Mouse (Mus musculus) heart, adult 2 months (tissue): Measurements from ENCODE around the gene Dnajc30. TPM values are rescaled to one million over a fixed set of nuclear protein-coding genes. Genes with fewer than 3 reads are reported as not detected.

Source experiments
- DNase-seq, 2 experiments: peaks; one replicate each; pipeline ENCODE4 v3.0.0; 2021
- H3K27ac ChIP-seq: fragments of 200-600 bp; 2 replicates; pipeline ENCODE4 v1.8.1; 2022
- H3K27me3 ChIP-seq: fragments of 200-500 bp; 2 replicates; pipeline ENCODE4 v1.6.1; 2012; ENCODE audit warnings: mild to moderate bottlenecking, low read length, inconsistent platforms, mixed read lengths; ENCODE audit not compliant: control insufficient read depth, insufficient read depth
- H3K36me3 ChIP-seq: fragments of 200-500 bp; 2 replicates; pipeline ENCODE4 v1.6.1; 2012; ENCODE audit warnings: low read length, inconsistent platforms; ENCODE audit not compliant: control insufficient read depth, insufficient read depth
- H3K4me1 ChIP-seq: fragments of 200-500 bp; 2 replicates; pipeline ENCODE4 v1.6.1; 2011; ENCODE audit warnings: low read length; ENCODE audit not compliant: control insufficient read depth, insufficient read depth
- H3K4me3 ChIP-seq: fragments of 200-600 bp; 2 replicates; pipeline ENCODE4 v1.8.1; 2022
- H3K79me2 ChIP-seq: fragments of 200-500 bp; replicated peaks from 2 replicates; pipeline ENCODE4 v1.6.1; 2012; ENCODE audit warnings: mild to moderate bottlenecking, inconsistent platforms, low read length, moderate library complexity, mixed read lengths; ENCODE audit not compliant: control insufficient read depth, insufficient read depth
- H3K9ac ChIP-seq: fragments of 200-500 bp; 2 replicates; pipeline ENCODE4 v1.6.1; 2012; ENCODE audit warnings: low read depth, mild to moderate bottlenecking, control low read depth, inconsistent platforms, low read length, mixed read lengths
- CTCF ChIP-seq: fragments of 200-600 bp; IDR thresholded peaks from 2 replicates; pipeline ENCODE4 v1.8.1; 2022; ENCODE audit warnings: antibody characterized with exemption, mild to moderate bottlenecking, moderate library complexity
- EP300 ChIP-seq: fragments of 200-500 bp; IDR thresholded peaks from 2 replicates; pipeline ENCODE4 v1.6.1; 2011; ENCODE audit warnings: low read depth, low read length, control low read depth; ENCODE audit not compliant: insufficient read depth
- POLR2A ChIP-seq: fragments of 200-500 bp; IDR thresholded peaks from 2 replicates; pipeline ENCODE4 v1.6.1; 2011; ENCODE audit warnings: mild to moderate bottlenecking, low read depth, low read length, control low read depth; ENCODE audit not compliant: insufficient read depth
- WGBS: fragments of 180-500 bp; shearing (Covaris S2); methylation state at CpG from one replicate; pipeline ENCODE4 v1.1.7; 2018; 5-methylcytosine and 5-hydroxymethylcytosine counted together
- intact Hi-C: fragments of 180-260 bp; cut with DNase I; formaldehyde crosslinking; loops from one replicate; pipeline ENCODE4 v1.15.1; 2025
- polyA plus RNA-seq: library from polyadenylated mRNA; depleted of rRNA; stranded (reverse); fragments of >200 nt; gene quantifications from 2 replicates; pipeline ENCODE4 v1.2.3, GENCODE M21; 2012
- total RNA-seq, 2 experiments: library from RNA; stranded (reverse); gene quantifications; 2 replicates each; pipeline ENCODE4 v1.2.3; 2021

Dnajc30 gene
- total and polyA plus RNA-seq, 3 experiments = 35.7 to 46.1 (median 38.4) TPM

GRCm38 (mm10) chr5:135037946-135038345, 26.1 kb upstream of the Dnajc30 start:
- H3K36me3 ChIP-seq = no peaks in the 10 kb centered on the region
- no peaks in the 10 kb centered on the region for H3K27me3 ChIP-seq
- H3K9ac ChIP-seq = no peak overlapping the region
- H3K27ac ChIP-seq = no peak overlapping the region
- intact Hi-C loops = no loop called here
- H3K4me3 ChIP-seq = no peak overlapping the region
- WGBS = 63% methylated on average over 3 of the region's 3 CpGs
- no peaks in the 10 kb centered on the region for H3K79me2 ChIP-seq
- no peak for DNase-seq
- H3K4me1 ChIP-seq = no peaks in the 10 kb centered on the region
- TF ChIP-seq POLR2A (no peak), EP300 (no peak), CTCF (no peak)

DNA sequence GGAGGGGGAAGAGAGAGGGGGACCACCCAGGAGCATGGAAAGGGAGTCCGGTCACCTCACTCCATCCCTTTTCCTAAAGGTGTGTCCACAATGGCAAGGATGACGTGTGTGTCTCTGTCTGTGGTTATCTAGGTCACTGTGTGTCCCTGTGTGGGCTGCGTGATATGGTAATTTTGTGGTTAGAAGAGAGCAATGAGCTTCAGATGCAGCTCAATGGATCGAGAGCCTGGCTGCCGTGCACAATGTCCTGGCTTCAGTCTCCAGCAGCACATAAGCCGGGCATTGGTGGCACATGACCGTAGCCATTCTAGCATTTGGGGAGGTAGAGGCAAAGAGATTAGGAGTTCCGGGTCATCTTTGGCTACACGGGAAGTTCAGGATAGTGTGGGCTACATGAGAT, 24.5 kb upstream of the Dnajc30 start:
- Histone ChIP-seq H3K4me3 (no peak overlapping the region), H3K9ac (no peak overlapping the region), H3K27me3 (no peaks in the 10 kb centered on the region), H3K4me1 (no peaks in the 10 kb centered on the region), H3K79me2 (no peaks in the 10 kb centered on the region), H3K27ac (no peak overlapping the region), H3K36me3 (no peaks in the 10 kb centered on the region)
- 82% methylated on average over 9 of the region's 9 CpGs for WGBS
- intact Hi-C loops = no loop called here
- no peak for DNase-seq
- TF ChIP-seq POLR2A = no peak
- no peak for TF ChIP-seq CTCF
- no peak for TF ChIP-seq EP300

DNA sequence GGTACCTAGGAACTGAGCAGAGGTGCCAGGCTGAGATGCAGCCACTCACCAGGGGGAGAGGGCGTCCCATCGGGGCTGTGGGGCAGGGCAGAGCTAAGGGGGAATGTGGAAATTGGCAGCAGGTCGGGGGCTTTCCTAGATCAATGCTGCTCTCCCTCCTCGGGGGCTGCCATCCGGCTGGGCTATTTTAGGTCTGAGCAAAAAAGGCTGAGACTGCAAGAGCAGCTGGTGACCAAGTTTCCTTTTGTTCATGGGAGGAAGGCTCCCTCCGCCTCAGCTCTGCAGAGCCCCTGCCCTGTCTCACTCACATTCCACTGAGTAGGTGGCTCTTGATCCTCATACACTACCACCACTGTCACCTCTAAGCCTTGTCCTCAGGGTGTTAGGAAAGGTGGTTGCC, 23.9 kb upstream of the Dnajc30 start:
- 37% methylated on average over 6 of the region's 6 CpGs for WGBS
- H3K79me2 ChIP-seq = no peaks in the 10 kb centered on the region
- no peaks in the 10 kb centered on the region for H3K4me1 ChIP-seq
- no peak overlapping the region for H3K27ac ChIP-seq
- intact Hi-C loops = no loop called here
- DNase-seq = no peak
- no peak for TF ChIP-seq EP300
- TF ChIP-seq CTCF = no peak
- TF ChIP-seq POLR2A = no peak
- H3K27me3 ChIP-seq = no peaks in the 10 kb centered on the region
- H3K4me3 ChIP-seq = no peak overlapping the region
- no peak overlapping the region for H3K9ac ChIP-seq
- H3K36me3 ChIP-seq = no peaks in the 10 kb centered on the region

- no peaks in the 10 kb centered on the region for H3K27me3 ChIP-seq
- intact Hi-C loops = no loop called here
- 60% methylated on average over 11 of the region's 11 CpGs for WGBS
- H3K4me3 ChIP-seq = no peak overlapping the region
- no peak overlapping the region for H3K9ac ChIP-seq
- no peaks in the 10 kb centered on the region for H3K4me1 ChIP-seq
- no peaks in the 10 kb centered on the region for H3K36me3 ChIP-seq
- H3K79me2 ChIP-seq = no peaks in the 10 kb centered on the region
- no peak overlapping the region for H3K27ac ChIP-seq
- TF ChIP-seq POLR2A = no peak
- no peak for TF ChIP-seq CTCF
- TF ChIP-seq EP300 = no peak
- no peak for DNase-seq
These were observed 23.2 kb upstream of the Dnajc30 start for GRCm38 (mm10) chr5:135040777-135041176.

GRCm38 (mm10) chr5:135042105-135042788, 21.8 kb upstream of the Dnajc30 start:
- no peak for DNase-seq
- Histone ChIP-seq H3K79me2 (no peaks in the 10 kb centered on the region), H3K27ac (no peak overlapping the region), H3K4me1 (no peaks in the 10 kb centered on the region), H3K36me3 (no peaks in the 10 kb centered on the region), H3K9ac (no peak overlapping the region), H3K4me3 (no peak overlapping the region), H3K27me3 (no peaks in the 10 kb centered on the region)
- WGBS = 71% methylated on average over 21 of the region's 21 CpGs
- intact Hi-C loops = no loop called here
- TF ChIP-seq EP300 = no peak

GRCm38 (mm10) chr5:135044575-135044974, 19.4 kb upstream of the Dnajc30 start:
- DNase-seq = no peak
- Histone ChIP-seq H3K9ac (no peak overlapping the region), H3K27me3 (no peaks in the 10 kb centered on the region), H3K79me2 (no peaks in the 10 kb centered on the region), H3K36me3 (no peaks in the 10 kb centered on the region), H3K27ac (no peak overlapping the region), H3K4me1 (no peaks in the 10 kb centered on the region), H3K4me3 (no peak overlapping the region)
- 71% methylated on average over 3 of the region's 3 CpGs for WGBS
- TF ChIP-seq CTCF = no peak
- no peak for TF ChIP-seq EP300
- no peak for TF ChIP-seq POLR2A
- intact Hi-C loops = no loop called here
